Mouse (Mus musculus) mature B cell (primary cell): Measurements from ENCODE around the gene Gse1.
"Not testable (repeated sequence)": the region's sequence is repeated elsewhere in the genome, so short reads cannot be mapped to it uniquely, and the experiment has no call there.

Experiments used
- in situ Hi-C: fragments of 300-500 bp; cut with MboI; formaldehyde crosslinking; loops from 2 replicates; pipeline ENCODE4 v1.14.3; 2019

Gene Gse1

GRCm38 (mm10) chr8:120324555-120324954, 96.3 kb downstream of the Gse1 start:
- in situ Hi-C loops, result no loop called here

GRCm38 (mm10) chr8:120325172-120325767, 97.0 kb downstream of the Gse1 start:
- in situ Hi-C loops, result no loop called here

GRCm38 (mm10) chr8:120327131-120327554, 98.9 kb downstream of the Gse1 start:
- in situ Hi-C loops, result no loop called here

- in situ Hi-C loops, result no loop called here
Observed at GRCm38 (mm10) chr8:120328361-120329022, 100.2 kb downstream of the Gse1 start.

- in situ Hi-C loops, result no loop called here
Observed at GRCm38 (mm10) chr8:120329030-120329748, 100.9 kb downstream of the Gse1 start.

- in situ Hi-C loops, result no loop called here
Observed at GRCm38 (mm10) chr8:120331027-120331426, 102.8 kb downstream of the Gse1 start.

GRCm38 (mm10) chr8:120332379-120333229, 104.3 kb downstream of the Gse1 start:
- in situ Hi-C loops, result no loop called here

- in situ Hi-C loops, result no loop called here
Observed at GRCm38 (mm10) chr8:120333681-120334080, 105.4 kb downstream of the Gse1 start.

- in situ Hi-C loops, result not testable (repeated sequence)
Observed at GRCm38 (mm10) chr8:120334261-120334660, 106.0 kb downstream of the Gse1 start.

- in situ Hi-C loops, result no loop called here
Observed at GRCm38 (mm10) chr8:120334878-120335261, 106.6 kb downstream of the Gse1 start.

GRCm38 (mm10) chr8:120335262-120336086, 107.2 kb downstream of the Gse1 start:
- in situ Hi-C loops, result no loop called here

GRCm38 (mm10) chr8:120336087-120336380, 107.8 kb downstream of the Gse1 start:
- in situ Hi-C loops, result no loop called here

- in situ Hi-C loops, result no loop called here
Observed at GRCm38 (mm10) chr8:120336909-120337555, 108.8 kb downstream of the Gse1 start.

GRCm38 (mm10) chr8:120337627-120338026, 109.4 kb downstream of the Gse1 start:
- in situ Hi-C loops, result no loop called here

GRCm38 (mm10) chr8:120338678-120339077, 110.4 kb downstream of the Gse1 start:
- in situ Hi-C loops, result no loop called here

GRCm38 (mm10) chr8:120339743-120340142, 111.5 kb downstream of the Gse1 start:
- in situ Hi-C loops, result no loop called here

- in situ Hi-C loops, result no loop called here
Observed at GRCm38 (mm10) chr8:120341124-120341523, 112.9 kb downstream of the Gse1 start.

GRCm38 (mm10) chr8:120342847-120343548, 114.7 kb downstream of the Gse1 start:
- in situ Hi-C loops, result no loop called here

GRCm38 (mm10) chr8:120343582-120343981, 115.3 kb downstream of the Gse1 start:
- in situ Hi-C loops, result no loop called here

GRCm38 (mm10) chr8:120344166-120344565, 115.9 kb downstream of the Gse1 start:
- in situ Hi-C loops, result no loop called here
